Mouse (Mus musculus): Measurements from ENCODE around the gene Ptgis. TPM values are rescaled to one million over a fixed set of nuclear protein-coding genes. Genes with fewer than 3 reads are reported as not detected.

The Ptgis gene
- total and polyA plus RNA-seq, 3 experiments, result 16.3 to 32.1 (median 17.7) TPM

GRCm38 (mm10) chr2:167267531-167268410, 27.4 kb upstream of the Ptgis start:
- TF ChIP-seq CTCF (IDR thresholded peaks at IDR 0.05) (no peak), POLR2A (IDR thresholded peaks at IDR 0.05; ENCODE audit: insufficient read depth, low read depth, low read length) (no peak), EP300 (IDR thresholded peaks at IDR 0.05; ENCODE audit: insufficient read depth, low read depth, low read length) (no peak)
- H3K27me3 ChIP-seq (ENCODE audit: control insufficient read depth, insufficient read depth, low read length), result no peaks in the 10 kb centered on the region
- 61% methylated on average over 14 of the region's 14 CpGs for WGBS
- H3K36me3 ChIP-seq (ENCODE audit: control insufficient read depth, insufficient read depth, low read length), result no peaks in the 10 kb centered on the region
- intact Hi-C loops (cut with DNase I), result no loop called here
- no peaks in the 10 kb centered on the region for H3K79me2 ChIP-seq (replicated peaks; ENCODE audit: control insufficient read depth, insufficient read depth, low read length)
- no peak overlapping the region; the same call in 1 of the 2 replicates for H3K27ac ChIP-seq
- peaks cover 5% of the 10 kb centered on the region for H3K4me1 ChIP-seq (ENCODE audit: control insufficient read depth, insufficient read depth, low read length)
- no peak overlapping the region for H3K9ac ChIP-seq (ENCODE audit: low read depth, low read length)
- H3K4me3 ChIP-seq, result no peak overlapping the region
- DNase-seq, result peak in 1 of 2 experiments; percentile 10

GRCm38 (mm10) chr2:167266231-167266630, 25.8 kb upstream of the Ptgis start:
- DNase-seq, result no peak
- Histone ChIP-seq H3K4me1 (ENCODE audit: control insufficient read depth, insufficient read depth, low read length) (peaks cover 6% of the 10 kb centered on the region), H3K9ac (ENCODE audit: low read depth, low read length) (no peak overlapping the region), H3K79me2 (replicated peaks; ENCODE audit: control insufficient read depth, insufficient read depth, low read length) (no peaks in the 10 kb centered on the region), H3K36me3 (ENCODE audit: control insufficient read depth, insufficient read depth, low read length) (no peaks in the 10 kb centered on the region), H3K4me3 (no peak overlapping the region), H3K27me3 (ENCODE audit: control insufficient read depth, insufficient read depth, low read length) (no peaks in the 10 kb centered on the region), H3K27ac (no peak overlapping the region)
- intact Hi-C loops (cut with DNase I), result no loop called here
- WGBS, result 88% methylated on average over 10 of the region's 10 CpGs
- TF ChIP-seq CTCF (IDR thresholded peaks at IDR 0.05) (no peak), EP300 (IDR thresholded peaks at IDR 0.05; ENCODE audit: insufficient read depth, low read depth, low read length) (no peak), POLR2A (IDR thresholded peaks at IDR 0.05; ENCODE audit: insufficient read depth, low read depth, low read length) (no peak)

- H3K79me2 ChIP-seq (replicated peaks; ENCODE audit: control insufficient read depth, insufficient read depth, low read length), result no peaks in the 10 kb centered on the region
- peaks cover 6% of the 10 kb centered on the region for H3K4me1 ChIP-seq (ENCODE audit: control insufficient read depth, insufficient read depth, low read length)
- H3K36me3 ChIP-seq (ENCODE audit: control insufficient read depth, insufficient read depth, low read length), result no peaks in the 10 kb centered on the region
- TF ChIP-seq POLR2A (IDR thresholded peaks at IDR 0.05; ENCODE audit: insufficient read depth, low read depth, low read length), result no peak
- no peak for TF ChIP-seq CTCF (IDR thresholded peaks at IDR 0.05)
- TF ChIP-seq EP300 (IDR thresholded peaks at IDR 0.05; ENCODE audit: insufficient read depth, low read depth, low read length), result no peak
- no peak overlapping the region for H3K27ac ChIP-seq
- intact Hi-C loops (cut with DNase I), result no loop called here
- H3K9ac ChIP-seq (ENCODE audit: low read depth, low read length), result no peak overlapping the region
- H3K27me3 ChIP-seq (ENCODE audit: control insufficient read depth, insufficient read depth, low read length), result no peaks in the 10 kb centered on the region
- peak in 1 of 2 experiments; percentile 1 for DNase-seq
- 52% methylated on average over 5 of the region's 5 CpGs for whole genome bisulfite sequencing
- no peak overlapping the region for H3K4me3 ChIP-seq
Observed at GRCm38 (mm10) chr2:167265806-167266205, 25.4 kb upstream of the Ptgis start.

DNA sequence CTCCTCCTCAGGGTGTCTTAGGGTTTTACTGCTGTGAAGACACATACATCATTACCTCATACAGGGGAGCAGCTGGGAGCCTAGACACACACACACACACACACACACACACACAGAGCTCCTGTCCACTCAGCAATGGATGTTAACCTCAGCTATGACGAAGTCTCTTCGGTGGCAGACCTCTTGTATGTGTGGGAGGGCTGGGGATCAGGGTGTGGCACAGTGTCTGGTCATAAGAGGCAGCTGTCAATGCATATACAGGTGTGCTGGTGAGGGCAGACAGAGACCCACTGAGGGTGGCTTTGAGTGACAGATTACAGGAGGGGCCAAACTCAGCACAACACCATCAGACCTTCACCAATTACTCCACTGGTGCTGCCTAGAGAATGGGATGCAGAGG, 24.6 kb upstream of the Ptgis start:
- peak in 1 of 2 experiments; percentile 1 for DNase-seq
- Histone ChIP-seq H3K27me3 (ENCODE audit: control insufficient read depth, insufficient read depth, low read length) (no peaks in the 10 kb centered on the region), H3K36me3 (ENCODE audit: control insufficient read depth, insufficient read depth, low read length) (no peaks in the 10 kb centered on the region), H3K9ac (ENCODE audit: low read depth, low read length) (no peak overlapping the region), H3K79me2 (replicated peaks; ENCODE audit: control insufficient read depth, insufficient read depth, low read length) (no peaks in the 10 kb centered on the region), H3K27ac (no peak overlapping the region), H3K4me1 (ENCODE audit: control insufficient read depth, insufficient read depth, low read length) (peaks cover 6% of the 10 kb centered on the region), H3K4me3 (no peak overlapping the region)
- TF ChIP-seq CTCF (IDR thresholded peaks at IDR 0.05), result no peak
- TF ChIP-seq POLR2A (IDR thresholded peaks at IDR 0.05; ENCODE audit: insufficient read depth, low read depth, low read length), result no peak
- no peak for TF ChIP-seq EP300 (IDR thresholded peaks at IDR 0.05; ENCODE audit: insufficient read depth, low read depth, low read length)
- WGBS, result 88% methylated on average over 2 of the region's 2 CpGs
- intact Hi-C loops (cut with DNase I), result no loop called here

GRCm38 (mm10) chr2:167263931-167264330, 23.5 kb upstream of the Ptgis start:
- Histone ChIP-seq H3K27me3 (ENCODE audit: control insufficient read depth, insufficient read depth, low read length) (no peaks in the 10 kb centered on the region), H3K36me3 (ENCODE audit: control insufficient read depth, insufficient read depth, low read length) (no peaks in the 10 kb centered on the region), H3K4me3 (no peak overlapping the region), H3K27ac (no peak overlapping the region), H3K79me2 (replicated peaks; ENCODE audit: control insufficient read depth, insufficient read depth, low read length) (no peaks in the 10 kb centered on the region), H3K9ac (ENCODE audit: low read depth, low read length) (no peak overlapping the region), H3K4me1 (ENCODE audit: control insufficient read depth, insufficient read depth, low read length) (peaks cover 6% of the 10 kb centered on the region)
- DNase-seq, result no peak
- intact Hi-C loops (cut with DNase I), result no loop called here
- TF ChIP-seq POLR2A (IDR thresholded peaks at IDR 0.05; ENCODE audit: insufficient read depth, low read depth, low read length) (no peak), CTCF (IDR thresholded peaks at IDR 0.05) (no peak), EP300 (IDR thresholded peaks at IDR 0.05; ENCODE audit: insufficient read depth, low read depth, low read length) (no peak)
- 76% methylated on average over 11 of the region's 11 CpGs for WGBS
